Mouse (Mus musculus) limb, embryonic 10.5 days (tissue): ENCODE results near the gene 4930447C04Rik. TPM values are rescaled to one million over a fixed set of nuclear protein-coding genes. Genes with fewer than 3 reads are reported as not detected.
A peak's percentile ranks its signal among the peaks of the same experiment; 100 is the strongest.

Source experiments
- DNase-seq: peaks from one replicate; pipeline ENCODE4 v3.0.0-alpha.2; 2017; ENCODE audit warnings: low spot score
- H3K27ac ChIP-seq: fragments of 300-500 bp; sonication (generic); 2 replicates; pipeline ENCODE4 v1.5.1; 2016; ENCODE audit warnings: mild to moderate bottlenecking
- H3K27me3 ChIP-seq: fragments of 300-500 bp; sonication (generic); 2 replicates; pipeline ENCODE4 v1.6.1; 2016; ENCODE audit warnings: low read depth, mild to moderate bottlenecking; ENCODE audit not compliant: poor library complexity, severe bottlenecking
- H3K36me3 ChIP-seq: fragments of 300-500 bp; sonication (generic); 2 replicates; pipeline ENCODE4 v1.6.1; 2016; ENCODE audit warnings: mild to moderate bottlenecking, moderate library complexity
- H3K4me1 ChIP-seq: fragments of 300-500 bp; sonication (generic); 2 replicates; pipeline ENCODE4 v1.6.1; 2016
- H3K4me3 ChIP-seq: fragments of 300-500 bp; sonication (generic); 2 replicates; pipeline ENCODE4 v1.5.1; 2016; ENCODE audit warnings: mild to moderate bottlenecking, moderate library complexity
- H3K9me3 ChIP-seq: fragments of 300-500 bp; sonication (generic); replicated peaks from 2 replicates; pipeline ENCODE4 v1.6.1; 2016; ENCODE audit warnings: mild to moderate bottlenecking
- WGBS: fragments of 180-500 bp; shearing (Covaris S2); methylation state at CpG from one replicate; pipeline ENCODE4 v1.1.7; 2016; 5-methylcytosine and 5-hydroxymethylcytosine counted together
- polyA plus RNA-seq: library from polyadenylated mRNA; unstranded; fragments of >200 nt; fragmentation: Nextera tagmentation; extraction: Ambion mirVana; gene quantifications from 2 replicates; pipeline ENCODE4 v1.2.1, GENCODE M21; 2016

The 4930447C04Rik gene
- polyA plus RNA-seq, 1 experiment from 2014 or later = 4.0 TPM

DNA sequence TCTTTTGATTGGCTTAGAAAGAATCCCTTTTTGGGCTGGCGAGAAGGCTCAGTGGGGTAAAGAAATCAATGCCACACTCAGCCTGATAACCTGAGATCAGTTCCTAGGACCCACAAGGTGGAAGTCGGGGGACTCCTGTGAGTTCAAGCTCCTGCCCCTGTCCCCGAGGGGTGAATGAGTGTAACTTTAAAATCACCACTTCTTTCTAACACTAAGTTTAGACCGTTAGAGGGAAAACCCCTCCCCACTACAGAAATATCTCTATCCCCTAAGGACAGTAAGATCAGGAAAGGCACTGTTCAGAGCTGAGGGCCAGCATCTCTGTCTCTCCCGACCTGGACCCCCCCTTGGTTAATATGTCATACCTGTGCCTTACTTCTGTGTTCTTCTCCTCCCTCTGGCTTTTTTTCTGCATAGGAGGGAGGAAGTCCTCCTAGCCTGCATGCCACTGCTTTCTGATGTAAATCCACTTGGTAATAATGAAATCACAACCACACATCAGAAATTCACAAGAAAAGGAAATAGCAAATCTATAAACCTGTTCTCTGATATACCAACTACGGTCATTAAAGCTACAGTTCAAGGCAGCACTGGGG is 17.4 kb upstream of the 4930447C04Rik start:
- no peak for DNase-seq
- WGBS = 70% methylated on average over 6 of the region's 6 CpGs
- H3K27me3 ChIP-seq = peaks cover 21% of the 10 kb centered on the region

GRCm38 (mm10) chr12:72954906-72955305 is 14.3 kb upstream of the 4930447C04Rik start:
- Histone ChIP-seq H3K9me3 (no peaks in the 10 kb centered on the region), H3K4me3 (no peak overlapping the region), H3K36me3 (no peaks in the 10 kb centered on the region), H3K4me1 (no peaks in the 10 kb centered on the region), H3K27me3 (peaks cover 42% of the 10 kb centered on the region), H3K27ac (no peak overlapping the region)
- no peak for DNase-seq
- WGBS = 79% methylated on average over 4 of the region's 4 CpGs

More for the DNA sequence above, 17.4 kb upstream of the 4930447C04Rik start:
- H3K4me3 ChIP-seq = no peak overlapping the region
- H3K9me3 ChIP-seq = no peaks in the 10 kb centered on the region
- H3K4me1 ChIP-seq = no peaks in the 10 kb centered on the region
- H3K36me3 ChIP-seq = no peaks in the 10 kb centered on the region
- no peak overlapping the region for H3K27ac ChIP-seq

GRCm38 (mm10) chr12:72953858-72954257 is 13.3 kb upstream of the 4930447C04Rik start:
- WGBS = 91% methylated on average over 5 of the region's 5 CpGs
- no peak for DNase-seq
- Histone ChIP-seq H3K9me3 (no peaks in the 10 kb centered on the region), H3K4me1 (no peaks in the 10 kb centered on the region), H3K27me3 (peaks cover 53% of the 10 kb centered on the region), H3K4me3 (no peak overlapping the region), H3K36me3 (no peaks in the 10 kb centered on the region), H3K27ac (no peak overlapping the region)

- WGBS = 84% methylated on average over 5 of the region's 5 CpGs
- Histone ChIP-seq H3K36me3 (no peaks in the 10 kb centered on the region), H3K9me3 (no peaks in the 10 kb centered on the region), H3K4me1 (no peaks in the 10 kb centered on the region), H3K27ac (no peak overlapping the region), H3K27me3 (peaks cover 60% of the 10 kb centered on the region), H3K4me3 (no peak overlapping the region)
- no peak for DNase-seq
These were observed 12.5 kb upstream of the 4930447C04Rik start for GRCm38 (mm10) chr12:72953089-72953488.

GRCm38 (mm10) chr12:72947335-72947734 is 6.8 kb upstream of the 4930447C04Rik start:
- Histone ChIP-seq H3K4me1 (peaks cover 14% of the 10 kb centered on the region), H3K27ac (no peak overlapping the region), H3K9me3 (no peaks in the 10 kb centered on the region), H3K4me3 (no peak overlapping the region), H3K36me3 (no peaks in the 10 kb centered on the region), H3K27me3 (peaks cover 95% of the 10 kb centered on the region)
- peak; percentile 34 for DNase-seq
- 17% methylated on average over 2 of the region's 2 CpGs for WGBS

DNA sequence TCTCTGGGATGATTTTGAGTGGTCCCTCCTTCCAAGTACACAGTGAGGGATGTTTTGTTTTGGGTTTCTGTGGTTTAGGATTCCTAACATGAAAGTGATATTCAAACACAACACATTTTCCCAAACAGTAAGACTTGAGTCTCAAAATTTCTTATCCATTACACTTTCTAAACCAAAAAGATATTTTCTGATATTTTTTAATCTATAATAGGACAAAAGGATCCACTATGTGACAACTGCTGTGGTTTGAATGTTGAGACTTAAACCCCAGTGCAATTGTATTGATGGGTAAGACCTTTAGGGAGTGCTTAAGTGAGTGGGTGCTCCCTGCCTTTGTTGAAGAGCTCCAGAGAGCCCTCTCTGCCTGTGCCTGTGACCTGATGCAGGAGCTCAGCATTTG is 6.2 kb upstream of the 4930447C04Rik start:
- no peak for DNase-seq
- H3K4me1 ChIP-seq = peaks cover 14% of the 10 kb centered on the region
- no peak overlapping the region for H3K4me3 ChIP-seq
- H3K27me3 ChIP-seq = peaks cover 96% of the 10 kb centered on the region
- no peaks in the 10 kb centered on the region for H3K9me3 ChIP-seq
- H3K36me3 ChIP-seq = no peaks in the 10 kb centered on the region
- H3K27ac ChIP-seq = no peak overlapping the region

DNA sequence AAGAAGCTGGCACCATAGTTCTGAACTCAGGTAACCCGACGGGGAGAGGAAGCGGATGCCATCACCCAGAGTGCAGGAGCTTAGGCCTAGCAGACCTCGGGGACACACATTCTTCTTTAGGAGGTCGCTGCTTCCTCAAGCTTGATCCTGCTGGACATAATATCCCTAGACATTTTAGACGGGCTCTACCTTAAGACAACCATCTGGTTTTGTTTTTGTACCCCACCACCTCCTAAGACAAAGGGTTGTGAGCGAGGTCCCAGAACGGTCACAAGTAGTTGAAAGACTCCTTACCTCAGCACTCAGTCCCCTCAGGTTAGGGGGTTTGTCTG is 5.5 kb upstream of the 4930447C04Rik start:
- WGBS = 3% methylated on average over 8 of the region's 8 CpGs
- H3K9me3 ChIP-seq = no peaks in the 10 kb centered on the region
- H3K27me3 ChIP-seq = peaks cover 98% of the 10 kb centered on the region
- H3K4me3 ChIP-seq = peak overlapping the region; percentile 59
- H3K4me1 ChIP-seq = peaks cover 14% of the 10 kb centered on the region
- H3K36me3 ChIP-seq = no peaks in the 10 kb centered on the region
- peak overlapping the region; percentile 69; the same call in 1 of the 2 replicates for H3K27ac ChIP-seq
- DNase-seq = no peak

DNA sequence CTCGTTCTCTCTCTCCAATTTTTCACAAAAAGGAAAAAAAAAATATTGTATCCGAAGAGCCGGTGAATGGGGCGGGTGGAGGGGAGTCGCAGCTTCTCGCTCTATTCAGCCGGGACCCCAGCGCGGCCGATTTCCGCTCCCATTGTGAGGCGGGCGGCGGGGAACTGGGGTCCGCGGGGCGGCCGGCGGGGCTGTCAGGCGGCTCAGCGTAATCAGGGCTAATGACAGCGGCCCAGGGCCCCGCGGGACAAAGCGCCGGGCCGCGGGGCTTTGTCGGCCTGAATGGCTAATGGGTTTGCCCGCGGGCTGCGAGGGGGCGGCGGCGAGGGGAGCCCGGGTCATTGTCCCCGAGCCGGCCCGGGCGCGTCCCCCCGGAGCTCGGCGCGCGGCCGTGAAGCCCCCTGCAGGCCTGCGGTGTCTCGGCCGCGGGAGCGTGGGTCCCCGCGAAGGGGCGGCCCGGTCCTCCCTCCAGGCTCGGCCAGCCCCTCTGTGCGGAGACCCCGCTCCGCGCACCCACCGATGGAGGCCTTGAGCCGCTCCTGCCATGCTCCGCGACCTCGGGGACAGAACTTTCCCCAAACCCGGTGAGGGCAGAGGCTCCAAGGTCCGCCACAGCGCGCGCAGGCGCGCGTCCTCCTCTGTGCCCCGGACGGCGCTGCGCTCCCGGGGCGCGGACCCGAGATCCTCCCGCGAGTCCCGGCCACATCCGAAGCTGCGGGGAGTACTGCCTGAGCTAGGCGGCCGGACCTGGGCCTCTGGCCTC is 4.9 kb upstream of the 4930447C04Rik start:
- Histone ChIP-seq H3K27me3 (peaks cover 99% of the 10 kb centered on the region), H3K36me3 (no peaks in the 10 kb centered on the region), H3K27ac (peak overlapping the region; percentile 69), H3K9me3 (no peaks in the 10 kb centered on the region), H3K4me1 (peaks cover 16% of the 10 kb centered on the region), H3K4me3 (peak overlapping the region; percentile 59)
- DNase-seq = peak; percentile 72
- WGBS = under 1% methylated on average over 89 of the region's 89 CpGs

GRCm38 (mm10) chr12:72944411-72945225 is 4.0 kb upstream of the 4930447C04Rik start:
- Histone ChIP-seq H3K27me3 (peaks cover 100% of the 10 kb centered on the region), H3K9me3 (no peaks in the 10 kb centered on the region), H3K4me1 (peaks cover 24% of the 10 kb centered on the region), H3K36me3 (no peaks in the 10 kb centered on the region), H3K4me3 (peak overlapping the region; percentile 59), H3K27ac (no peak overlapping the region)
- DNase-seq = peak; percentile 55
- WGBS = 2% methylated on average over 24 of the region's 24 CpGs

GRCm38 (mm10) chr12:72943574-72944110 is 3.1 kb upstream of the 4930447C04Rik start:
- WGBS = 13% methylated on average over 2 of the region's 2 CpGs

DNA sequence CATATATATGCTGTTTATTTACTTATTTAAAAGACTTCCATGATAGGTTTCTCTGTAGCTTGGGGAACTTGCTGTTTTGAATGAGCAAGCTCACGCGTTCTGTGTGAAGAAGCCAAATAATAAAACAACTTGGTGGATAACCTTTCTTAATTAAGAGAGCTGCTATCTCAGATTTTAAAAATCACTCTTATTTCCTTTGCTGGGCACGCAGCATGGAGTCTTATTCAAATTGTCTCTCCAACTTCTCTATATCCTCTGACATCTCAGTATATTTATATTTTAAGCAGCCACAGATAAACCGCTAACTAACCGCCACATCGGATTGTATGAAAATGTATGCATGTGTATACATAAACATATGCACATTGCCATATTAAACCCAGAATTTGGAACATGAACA is 1.6 kb upstream of the 4930447C04Rik start:
- Histone ChIP-seq H3K4me1 (peaks cover 28% of the 10 kb centered on the region), H3K27ac (no peak overlapping the region), H3K27me3 (peaks cover 100% of the 10 kb centered on the region), H3K9me3 (no peaks in the 10 kb centered on the region), H3K4me3 (no peak overlapping the region), H3K36me3 (no peaks in the 10 kb centered on the region)
- DNase-seq = no peak
- 18% methylated on average over 6 of the region's 6 CpGs for WGBS

More at GRCm38 (mm10) chr12:72943574-72944110, 3.1 kb upstream of the 4930447C04Rik start:
- Histone ChIP-seq H3K4me1 (peaks cover 28% of the 10 kb centered on the region), H3K36me3 (no peaks in the 10 kb centered on the region), H3K27me3 (peaks cover 100% of the 10 kb centered on the region), H3K9me3 (no peaks in the 10 kb centered on the region), H3K4me3 (no peak overlapping the region), H3K27ac (no peak overlapping the region)
- DNase-seq = no peak

GRCm38 (mm10) chr12:72941398-72942051 is 951 bp upstream of the 4930447C04Rik start:
- Histone ChIP-seq H3K9me3 (no peaks in the 10 kb centered on the region), H3K4me3 (no peak overlapping the region), H3K4me1 (peaks cover 28% of the 10 kb centered on the region), H3K36me3 (no peaks in the 10 kb centered on the region), H3K27me3 (peaks cover 100% of the 10 kb centered on the region), H3K27ac (no peak overlapping the region)
- DNase-seq = peak; percentile 68
- WGBS = under 1% methylated on average over 32 of the region's 32 CpGs
